Comparison of ENCODE assay signal across 8 mouse cellular contexts in genomic region chr19:3321617-3322016, GRCm38 (mm10). TPM values are rescaled to one million over a fixed set of nuclear protein-coding genes. Genes with fewer than 3 reads are reported as not detected.
DNase-seq lines count a peak whose midpoint lies in the region; ATAC-seq lines count a peak whose summit lies in the region.

No protein-coding gene starts in this region.

- no peaks in the 10 kb centered on the region for H3K9me3 ChIP-seq in heart, embryonic 13.5 days
- no peaks in the 10 kb centered on the region; the same call in 1 of the 2 replicates for H3K9me3 ChIP-seq in kidney, embryonic 15.5 days (replicated peaks)

- H3K36me3 ChIP-seq in heart, embryonic 13.5 days: no peaks in the 10 kb centered on the region
- no peaks in the 10 kb centered on the region for H3K36me3 ChIP-seq in kidney, embryonic 15.5 days

- 2% methylated on average over 11 of the region's 11 CpGs for WGBS in heart, embryonic 13.5 days
- 9% methylated on average over 11 of the region's 11 CpGs for WGBS in kidney, embryonic 15.5 days

- peak overlapping the region; percentile 98 for H3K4me2 ChIP-seq in heart, embryonic 13.5 days
- H3K4me2 ChIP-seq in kidney, embryonic 15.5 days: peak overlapping the region; percentile 98

- H3K4me3 ChIP-seq in heart, embryonic 13.5 days: peak overlapping the region; percentile 78
- peak overlapping the region; percentile 68 for H3K4me3 ChIP-seq in kidney, embryonic 15.5 days (replicated peaks)

- peak overlapping the region; percentile 90 for H3K9ac ChIP-seq in heart, embryonic 13.5 days
- H3K9ac ChIP-seq in kidney, embryonic 15.5 days: no peak overlapping the region

- H3K27ac ChIP-seq in heart, embryonic 13.5 days (replicated peaks): peak overlapping the region; percentile 96
- 0 out of 2 replicates have a peak overlapping the region, but pooled peaks have one; percentile 24 for H3K27ac ChIP-seq in kidney, embryonic 15.5 days

- peaks cover 37% of the 10 kb centered on the region for H3K4me1 ChIP-seq in heart, embryonic 13.5 days
- H3K4me1 ChIP-seq in kidney, embryonic 15.5 days: peaks cover 48% of the 10 kb centered on the region

- no peaks in the 10 kb centered on the region for H3K27me3 ChIP-seq in heart, embryonic 13.5 days (replicated peaks)
- H3K27me3 ChIP-seq in kidney, embryonic 15.5 days: 0 out of 2 replicates have a peak, but pooled peaks cover 3% of the 10 kb centered on the region

- 0 out of 2 replicates have a peak, but pooled peaks have one; percentile 2 for ATAC-seq in heart, embryonic 13.5 days (ENCODE audit: extremely low read depth, insufficient number of reproducible peaks, low FRiP score, low TSS enrichment)
- ATAC-seq in kidney, embryonic 15.5 days (replicated peaks; ENCODE audit: low FRiP score): peak; percentile 16; the same call in 1 of the 2 replicates

- DNase-seq in right cerebral cortex, postnatal 14 days: peak; percentile 38
- no peak for DNase-seq in right cerebral cortex, adult 2 months (ENCODE audit: low spot score in 2 of 2)
- DNase-seq in adrenal gland, postnatal 36 days: peak; percentile 91
- peak; percentile 92 for DNase-seq in lung, postnatal 10 days
- DNase-seq in spleen, postnatal 4 days (ENCODE audit: low spot score in 2 of 2): peak; percentile 61 to 80
- DNase-seq in layer of hippocampus, postnatal 14 days (ENCODE audit: low spot score in 2 of 2): no peak

RNA-seq across cellular contexts. Expression of gene Cpt1a, which starts 0.5 kb away (rescaled TPM):
- total RNA-seq in adrenal gland, postnatal 36 days (2021): 100 to 1,000 TPM; 265 to 423 TPM
- 23.1 and 23.8 TPM in 2 replicates for polyA plus RNA-seq in heart, embryonic 13.5 days (2015; fragmentation: Nextera tagmentation; extraction: Ambion mirVana)
- polyA plus RNA-seq in kidney, embryonic 15.5 days (2015; fragmentation: Nextera tagmentation; extraction: Ambion mirVana): 25.9 and 33.4 TPM in 2 replicates
- total RNA-seq in layer of hippocampus, postnatal 14 days (2021): 10 to 100 TPM; 29.1 to 34.5 TPM

RNA-seq across cellular contexts. Expression of gene Ighmbp2, which starts 38.8 kb away (rescaled TPM):
- 1 to 10 TPM; 5.2 to 6.7 TPM for total RNA-seq in adrenal gland, postnatal 36 days (2021)
- 5.8 TPM in 2 replicates for polyA plus RNA-seq in heart, embryonic 13.5 days (2015; fragmentation: Nextera tagmentation; extraction: Ambion mirVana)
- polyA plus RNA-seq in kidney, embryonic 15.5 days (2015; fragmentation: Nextera tagmentation; extraction: Ambion mirVana): 9.5 and 9.6 TPM in 2 replicates
- total RNA-seq in layer of hippocampus, postnatal 14 days (2021): 10 to 100 TPM; 10.1 to 10.3 TPM

RNA-seq across cellular contexts. Expression of gene Mrpl21, which starts 38.9 kb away (rescaled TPM):
- total RNA-seq in adrenal gland, postnatal 36 days (2021): 10 to 100 TPM; 70.0 to 74.4 TPM
- 93.0 and 103 TPM in 2 replicates for polyA plus RNA-seq in heart, embryonic 13.5 days (2015; fragmentation: Nextera tagmentation; extraction: Ambion mirVana)
- polyA plus RNA-seq in kidney, embryonic 15.5 days (2015; fragmentation: Nextera tagmentation; extraction: Ambion mirVana): 126 and 129 TPM in 2 replicates
- 10 to 100 TPM; 52.2 to 57.4 TPM for total RNA-seq in layer of hippocampus, postnatal 14 days (2021)

Comparison
In these comparisons a context has a peak if more than half of its experiments do, and no peak if none do; other contexts are left out.
1. DNase-seq: peak in right cerebral cortex, postnatal 14 days (single experiment), adrenal gland, postnatal 36 days (2 of 2), lung, postnatal 10 days (single experiment) and spleen, postnatal 4 days (2 of 2); none in right cerebral cortex, adult 2 months (0 of 2) and layer of hippocampus, postnatal 14 days (0 of 2).
2. RNA of gene Cpt1a, which starts 0.5 kb away (total RNA-seq): 265 to 423 TPM in adrenal gland, postnatal 36 days; 29.1 to 34.5 TPM in layer of hippocampus, postnatal 14 days; every median in the first group is over 4 times any median in the second.